Mouse (Mus musculus) heart, embryonic 12.5 days (tissue): ENCODE measurements around the gene Brca2. TPM values are rescaled to one million over a fixed set of nuclear protein-coding genes. Genes with fewer than 3 reads are reported as not detected.

Experiments
- ATAC-seq: fragments of 200-750 bp; cut with Nextera tagmentation; 2 replicates; pipeline ENCODE4 v1.8.0; 2017; ENCODE audit warnings: moderate TSS enrichment, moderate library complexity; ENCODE audit not compliant: insufficient number of reproducible peaks, low FRiP score
- H3K27ac ChIP-seq: fragments of 300-500 bp; sonication (generic); 2 replicates; pipeline ENCODE4 v1.5.1; 2016; ENCODE audit warnings: mild to moderate bottlenecking, moderate library complexity; ENCODE audit not compliant: poor library complexity, severe bottlenecking
- H3K27me3 ChIP-seq: fragments of 300-500 bp; sonication (generic); replicated peaks from 2 replicates; pipeline ENCODE4 v1.6.1; 2016; ENCODE audit warnings: mild to moderate bottlenecking, moderate library complexity
- H3K36me3 ChIP-seq: fragments of 300-500 bp; sonication (generic); 2 replicates; pipeline ENCODE4 v1.6.1; 2016; ENCODE audit warnings: mild to moderate bottlenecking, moderate library complexity
- H3K4me1 ChIP-seq: fragments of 300-500 bp; sonication (generic); replicated peaks from 2 replicates; pipeline ENCODE4 v1.6.1; 2016; ENCODE audit warnings: mild to moderate bottlenecking
- H3K4me2 ChIP-seq: fragments of 300-500 bp; sonication (generic); 2 replicates; pipeline ENCODE4 v1.6.1; 2016; ENCODE audit warnings: mild to moderate bottlenecking, moderate library complexity
- H3K4me3 ChIP-seq: fragments of 300-500 bp; sonication (generic); 2 replicates; pipeline ENCODE4 v1.5.1; 2016; ENCODE audit warnings: mild to moderate bottlenecking
- H3K9ac ChIP-seq: fragments of 300-500 bp; sonication (generic); 2 replicates; pipeline ENCODE4 v1.6.1; 2016; ENCODE audit warnings: mild to moderate bottlenecking, moderate library complexity
- H3K9me3 ChIP-seq: fragments of 300-500 bp; sonication (generic); replicated peaks from 2 replicates; pipeline ENCODE4 v1.6.1; 2016; ENCODE audit warnings: mild to moderate bottlenecking, moderate library complexity
- WGBS: fragments of 180-500 bp; shearing (Covaris S2); methylation state at CpG from one replicate; pipeline ENCODE4 v1.1.7; 2016; 5-methylcytosine and 5-hydroxymethylcytosine counted together
- polyA plus RNA-seq: library from polyadenylated mRNA; unstranded; fragments of >200 nt; fragmentation: Nextera tagmentation; extraction: Ambion mirVana; gene quantifications from 2 replicates; pipeline ENCODE4 v1.2.1, GENCODE M21; 2016

Brca2 gene
- polyA plus RNA-seq, 1 experiment from 2014 or later, result 15.9 TPM

- no peak overlapping the region for H3K27ac ChIP-seq
- H3K36me3 ChIP-seq, result peaks cover 76% of the 10 kb centered on the region
- no peak overlapping the region for H3K4me3 ChIP-seq
- no peaks in the 10 kb centered on the region for H3K4me1 ChIP-seq
- WGBS, result 87% methylated on average over 6 of the region's 6 CpGs
- ATAC-seq, result no peak
- no peak overlapping the region for H3K4me2 ChIP-seq
- no peaks in the 10 kb centered on the region for H3K9me3 ChIP-seq
- H3K27me3 ChIP-seq, result no peaks in the 10 kb centered on the region
- H3K9ac ChIP-seq, result no peak overlapping the region
These were observed 42.0 kb downstream of the Brca2 start for GRCm38 (mm10) chr5:150564426-150564825.

DNA sequence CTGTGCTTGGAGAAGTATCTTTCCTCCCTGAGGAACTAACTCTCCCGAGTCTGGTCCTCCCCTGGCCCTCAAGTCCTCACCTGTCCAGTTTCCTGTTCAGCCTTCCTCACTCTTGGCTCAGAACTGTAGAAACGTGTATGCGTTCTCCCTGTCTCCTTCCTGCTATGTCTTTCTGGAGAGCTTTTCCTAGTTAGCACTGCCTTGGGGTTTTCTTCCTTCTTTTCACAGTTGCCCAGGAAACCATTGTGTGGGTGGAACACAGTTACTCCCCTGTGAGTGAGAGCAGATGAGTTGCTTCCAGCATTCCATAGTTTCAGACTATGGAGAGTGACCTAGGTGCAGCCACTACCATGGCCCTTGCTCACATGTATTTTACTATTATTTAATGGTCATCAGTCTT lies 43.8 kb downstream of the Brca2 start:
- H3K4me3 ChIP-seq, result no peak overlapping the region
- no peak overlapping the region for H3K4me2 ChIP-seq
- H3K27me3 ChIP-seq, result no peaks in the 10 kb centered on the region
- ATAC-seq, result no peak
- H3K27ac ChIP-seq, result no peak overlapping the region
- no peaks in the 10 kb centered on the region for H3K4me1 ChIP-seq
- H3K9me3 ChIP-seq, result no peaks in the 10 kb centered on the region
- peaks cover 78% of the 10 kb centered on the region for H3K36me3 ChIP-seq
- H3K9ac ChIP-seq, result no peak overlapping the region
- 64% methylated on average over 3 of the region's 3 CpGs for WGBS

GRCm38 (mm10) chr5:150566971-150567370 lies 44.5 kb downstream of the Brca2 start:
- WGBS, result 95% methylated on average over 5 of the region's 5 CpGs
- Histone ChIP-seq H3K27me3 (no peaks in the 10 kb centered on the region), H3K9ac (no peak overlapping the region), H3K4me2 (no peak overlapping the region), H3K4me1 (no peaks in the 10 kb centered on the region), H3K4me3 (no peak overlapping the region), H3K9me3 (no peaks in the 10 kb centered on the region), H3K27ac (no peak overlapping the region), H3K36me3 (peaks cover 74% of the 10 kb centered on the region)
- no peak for ATAC-seq

- ATAC-seq, result no peak
- WGBS, result 90% methylated on average over 11 of the region's 11 CpGs
- Histone ChIP-seq H3K4me1 (no peaks in the 10 kb centered on the region), H3K36me3 (peaks cover 55% of the 10 kb centered on the region), H3K9me3 (no peaks in the 10 kb centered on the region), H3K4me2 (no peak overlapping the region), H3K27me3 (no peaks in the 10 kb centered on the region), H3K9ac (no peak overlapping the region), H3K27ac (no peak overlapping the region), H3K4me3 (no peak overlapping the region)
These were observed 48.2 kb downstream of the Brca2 start for GRCm38 (mm10) chr5:150570496-150571219.

DNA sequence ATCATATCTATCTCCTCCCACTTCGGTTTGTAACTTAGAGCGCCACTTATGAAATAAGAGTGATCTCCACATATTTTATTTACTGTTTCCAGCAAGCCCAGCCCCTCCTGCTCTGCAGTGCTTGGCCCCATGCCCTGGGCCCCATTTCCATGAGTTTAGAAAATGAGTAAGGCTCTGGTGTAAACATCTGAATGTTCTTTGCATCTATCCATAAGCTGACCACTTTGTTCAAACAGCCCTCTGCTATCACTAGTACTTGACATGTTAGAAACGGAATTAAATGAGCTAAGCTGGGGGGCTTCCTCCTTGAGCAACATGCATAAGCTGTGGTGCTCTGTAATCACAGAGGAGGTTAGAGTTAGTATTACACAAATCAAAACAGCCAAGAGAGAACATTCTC lies 52.0 kb downstream of the Brca2 start:
- no peak overlapping the region for H3K4me2 ChIP-seq
- H3K27me3 ChIP-seq, result no peaks in the 10 kb centered on the region
- peaks cover 24% of the 10 kb centered on the region for H3K36me3 ChIP-seq
- no peak overlapping the region for H3K4me3 ChIP-seq
- no peaks in the 10 kb centered on the region for H3K4me1 ChIP-seq
- H3K9me3 ChIP-seq, result no peaks in the 10 kb centered on the region
- no peak for ATAC-seq
- H3K27ac ChIP-seq, result no peak overlapping the region
- no peak overlapping the region for H3K9ac ChIP-seq
- WGBS, result 88% methylated on average over 3 of the region's 3 CpGs

DNA sequence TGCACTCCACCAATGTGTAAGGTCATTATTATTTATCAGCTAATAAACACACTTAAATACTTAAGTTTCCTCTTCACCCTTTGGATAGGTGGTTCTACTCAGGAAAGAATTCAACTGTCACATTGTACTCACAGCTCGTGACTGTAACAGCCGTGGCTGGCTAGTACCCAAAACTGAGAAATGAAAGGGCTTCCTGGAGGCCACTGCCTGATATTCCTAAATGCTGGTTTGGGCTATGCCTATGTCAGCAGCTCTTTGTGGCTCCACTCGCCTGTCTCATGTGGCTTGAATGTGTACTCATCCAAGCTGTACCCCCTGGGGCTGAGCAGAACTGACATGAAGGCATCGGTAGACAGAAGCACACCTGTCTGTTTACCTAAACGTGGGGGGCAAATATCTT lies 52.5 kb downstream of the Brca2 start:
- no peak overlapping the region for H3K27ac ChIP-seq
- H3K36me3 ChIP-seq, result peaks cover 21% of the 10 kb centered on the region
- WGBS, result 74% methylated on average over 5 of the region's 5 CpGs

GRCm38 (mm10) chr5:150576832-150577231 lies 54.4 kb downstream of the Brca2 start:
- Histone ChIP-seq H3K9ac (no peak overlapping the region), H3K4me2 (no peak overlapping the region), H3K36me3 (peaks cover 9% of the 10 kb centered on the region), H3K4me3 (no peak overlapping the region), H3K27ac (no peak overlapping the region), H3K27me3 (no peaks in the 10 kb centered on the region), H3K9me3 (no peaks in the 10 kb centered on the region), H3K4me1 (no peaks in the 10 kb centered on the region)
- 79% methylated on average over 11 of the region's 11 CpGs for WGBS
- no peak for ATAC-seq

More for the DNA sequence above, 52.5 kb downstream of the Brca2 start:
- Histone ChIP-seq H3K9me3 (no peaks in the 10 kb centered on the region), H3K4me1 (no peaks in the 10 kb centered on the region), H3K4me3 (no peak overlapping the region), H3K9ac (no peak overlapping the region), H3K4me2 (no peak overlapping the region), H3K27me3 (no peaks in the 10 kb centered on the region)
- ATAC-seq, result no peak

GRCm38 (mm10) chr5:150578613-150579171 lies 56.3 kb downstream of the Brca2 start:
- Histone ChIP-seq H3K4me2 (no peak overlapping the region), H3K27ac (no peak overlapping the region), H3K27me3 (no peaks in the 10 kb centered on the region), H3K9me3 (no peaks in the 10 kb centered on the region), H3K9ac (no peak overlapping the region), H3K36me3 (no peaks in the 10 kb centered on the region), H3K4me1 (no peaks in the 10 kb centered on the region), H3K4me3 (no peak overlapping the region)
- peak; percentile 84 for ATAC-seq
- WGBS, result 68% methylated on average over 6 of the region's 6 CpGs

DNA sequence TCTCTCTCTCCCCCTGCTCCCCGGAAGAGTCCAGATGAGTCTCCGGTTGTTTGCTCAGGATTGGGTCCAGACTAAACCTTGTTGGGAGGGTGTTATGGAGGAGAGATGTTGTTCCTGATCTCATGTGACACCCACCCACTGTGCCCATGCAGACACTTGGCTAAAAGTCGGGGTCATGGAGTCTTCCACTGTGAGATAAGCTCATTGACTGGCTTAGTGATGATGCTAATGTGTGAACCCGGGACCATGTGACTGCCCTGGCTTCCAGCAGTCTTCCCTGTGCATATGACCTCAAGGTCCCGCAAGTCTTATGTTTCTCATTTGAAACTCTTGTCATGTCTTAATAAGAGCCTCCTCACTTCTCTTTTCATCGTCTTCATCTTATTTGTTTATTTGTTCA lies 58.8 kb downstream of the Brca2 start:
- WGBS, result 71% methylated on average over 6 of the region's 6 CpGs
- Histone ChIP-seq H3K9ac (no peak overlapping the region), H3K27me3 (no peaks in the 10 kb centered on the region), H3K4me2 (no peak overlapping the region), H3K27ac (no peak overlapping the region), H3K4me3 (no peak overlapping the region), H3K9me3 (no peaks in the 10 kb centered on the region), H3K4me1 (no peaks in the 10 kb centered on the region), H3K36me3 (no peaks in the 10 kb centered on the region)
- ATAC-seq, result no peak

DNA sequence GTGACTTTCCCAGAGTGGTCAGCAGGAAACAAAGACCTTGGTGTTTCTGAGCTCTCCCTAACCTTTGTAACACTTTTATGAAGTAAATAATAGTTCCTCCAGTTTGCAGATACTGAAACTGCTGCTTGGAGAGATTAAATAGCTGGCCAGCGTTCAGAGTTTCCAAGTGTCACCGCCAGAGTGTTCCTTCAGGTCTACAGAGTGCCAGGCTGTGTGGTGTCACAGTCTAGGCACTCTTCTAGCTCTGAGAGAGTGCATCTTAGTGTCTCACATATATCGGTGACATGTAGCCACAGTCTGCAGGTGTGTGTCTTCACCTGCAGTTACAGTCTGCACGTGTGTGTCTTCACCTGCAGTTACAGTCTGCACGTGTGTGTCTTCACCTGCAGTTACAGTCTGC lies 60.8 kb downstream of the Brca2 start:
- 73% methylated on average over 5 of the region's 5 CpGs for WGBS
- H3K4me1 ChIP-seq, result no peaks in the 10 kb centered on the region
- ATAC-seq, result no peak
- H3K4me2 ChIP-seq, result no peak overlapping the region
- H3K9ac ChIP-seq, result no peak overlapping the region
- H3K27me3 ChIP-seq, result no peaks in the 10 kb centered on the region
- H3K27ac ChIP-seq, result no peak overlapping the region
- no peaks in the 10 kb centered on the region for H3K36me3 ChIP-seq
- no peaks in the 10 kb centered on the region for H3K9me3 ChIP-seq
- H3K4me3 ChIP-seq, result no peak overlapping the region

DNA sequence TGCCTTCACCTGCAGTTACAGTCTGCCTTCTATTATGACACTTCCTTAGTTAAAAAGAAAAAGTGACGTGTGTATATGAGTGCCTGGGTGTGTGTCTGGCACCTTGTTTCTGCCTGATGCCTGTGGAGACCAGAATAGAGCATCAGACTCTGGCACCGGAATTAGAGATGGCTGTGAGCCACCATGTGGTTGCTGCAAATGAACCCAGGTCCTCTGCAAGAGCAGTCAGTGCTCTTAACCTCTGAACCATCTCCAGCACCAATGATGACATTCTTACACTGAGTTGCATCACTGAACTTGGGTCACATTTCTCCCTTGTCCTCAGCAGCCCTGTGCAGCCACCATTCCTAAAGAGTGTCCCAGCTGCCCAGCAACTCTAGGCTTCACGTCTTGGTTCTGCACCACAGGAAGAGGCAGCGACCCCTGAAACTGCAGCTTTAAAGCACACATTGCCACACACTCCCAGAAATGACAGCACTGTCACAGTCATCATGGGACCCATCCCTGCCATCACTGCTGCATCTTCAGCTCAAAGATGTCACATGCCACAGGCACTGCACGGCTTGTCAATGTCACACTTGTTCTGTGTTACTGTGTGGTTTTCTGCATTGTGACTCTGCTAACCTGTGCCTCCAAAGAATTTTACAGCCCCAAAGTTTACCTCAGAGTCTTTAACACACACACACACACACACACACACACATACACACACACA lies 61.3 kb downstream of the Brca2 start:
- Histone ChIP-seq H3K27ac (no peak overlapping the region), H3K4me1 (no peaks in the 10 kb centered on the region), H3K4me2 (no peak overlapping the region), H3K4me3 (no peak overlapping the region), H3K36me3 (no peaks in the 10 kb centered on the region), H3K27me3 (no peaks in the 10 kb centered on the region), H3K9me3 (no peaks in the 10 kb centered on the region), H3K9ac (no peak overlapping the region)
- 69% methylated on average over 5 of the region's 5 CpGs for WGBS
- ATAC-seq, result no peak
